Mouse (Mus musculus) kidney, embryonic 16.5 days (tissue): Measurements from ENCODE around the gene Wdr93. TPM values are rescaled to one million over a fixed set of nuclear protein-coding genes. Genes with fewer than 3 reads are reported as not detected.

ENCODE experiments used
- ATAC-seq: fragments of 200-750 bp; cut with Nextera tagmentation; 2 replicates; pipeline ENCODE4 v1.8.0; 2017; ENCODE audit warnings: moderate TSS enrichment; ENCODE audit not compliant: low FRiP score, low TSS enrichment
- H3K27ac ChIP-seq: fragments of 300-500 bp; sonication (generic); 2 replicates; pipeline ENCODE4 v1.5.1; 2014; ENCODE audit warnings: low read length
- H3K27me3 ChIP-seq: fragments of 300-500 bp; sonication (generic); 2 replicates; pipeline ENCODE4 v1.6.1; 2014; ENCODE audit warnings: low read length, control low read depth, mixed read lengths; ENCODE audit not compliant: insufficient read depth
- H3K36me3 ChIP-seq: fragments of 300-500 bp; sonication (generic); 2 replicates; pipeline ENCODE4 v1.6.1; 2014; ENCODE audit warnings: low read length, control low read depth, mixed read lengths; ENCODE audit not compliant: insufficient read depth
- H3K4me1 ChIP-seq: fragments of 300-500 bp; sonication (generic); 2 replicates; pipeline ENCODE4 v1.6.1; 2014; ENCODE audit warnings: low read length, control low read depth, mixed read lengths; ENCODE audit not compliant: insufficient read depth
- H3K4me2 ChIP-seq: fragments of 300-500 bp; sonication (generic); replicated peaks from 2 replicates; pipeline ENCODE4 v1.6.1; 2014; ENCODE audit warnings: low read depth, low read length
- H3K4me3 ChIP-seq: fragments of 300-500 bp; sonication (generic); 2 replicates; pipeline ENCODE4 v1.5.1; 2014; ENCODE audit warnings: mild to moderate bottlenecking, low read length
- H3K9ac ChIP-seq: fragments of 300-500 bp; sonication (generic); replicated peaks from 2 replicates; pipeline ENCODE4 v1.6.1; 2014; ENCODE audit warnings: low read length
- H3K9me3 ChIP-seq: fragments of 300-500 bp; sonication (generic); 2 replicates; pipeline ENCODE4 v1.6.1; 2016; ENCODE audit warnings: low read length, control low read depth
- WGBS: fragments of 180-500 bp; shearing (Covaris S2); extraction: QIAGEN DNeasy Blood & Tissue Kit; methylation state at CpG from one replicate; pipeline ENCODE4 v1.1.7; 2014; 5-methylcytosine and 5-hydroxymethylcytosine counted together
- polyA plus RNA-seq: library from polyadenylated mRNA; unstranded; fragments of >200 nt; fragmentation: Nextera tagmentation; extraction: Ambion mirVana; gene quantifications from 2 replicates; pipeline ENCODE4 v1.2.1, GENCODE M21; 2015

Gene Wdr93
- polyA plus RNA-seq, 1 experiment from 2014 or later, result 0.46 TPM

DNA sequence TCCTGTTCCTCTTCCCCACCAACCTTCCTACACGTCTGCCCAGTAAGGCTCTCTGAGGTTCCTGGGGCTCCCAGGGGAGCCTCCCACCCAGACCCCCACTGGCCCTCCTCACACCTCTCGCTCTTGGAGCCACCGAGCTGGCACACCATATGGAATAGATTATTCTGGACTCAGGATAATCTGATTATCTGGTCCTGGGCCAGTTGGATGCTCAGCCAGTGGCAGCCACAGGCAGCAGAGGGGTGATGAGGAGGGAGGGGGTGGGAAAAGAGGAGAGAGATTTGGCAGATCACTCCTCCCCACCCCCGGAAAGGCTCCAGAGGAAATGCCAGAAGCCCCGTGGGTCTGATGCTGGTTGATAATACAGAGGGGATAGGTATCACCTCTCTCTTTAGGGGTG lies 55.6 kb downstream of the Wdr93 start:
- no peak overlapping the region for H3K9ac ChIP-seq
- no peaks in the 10 kb centered on the region for H3K36me3 ChIP-seq
- no peak overlapping the region for H3K4me2 ChIP-seq
- no peaks in the 10 kb centered on the region for H3K9me3 ChIP-seq
- H3K4me1 ChIP-seq, result no peaks in the 10 kb centered on the region
- H3K27me3 ChIP-seq, result peaks cover 14% of the 10 kb centered on the region
- ATAC-seq, result no peak
- H3K27ac ChIP-seq, result no peak overlapping the region
- 34% methylated on average over 5 of the region's 5 CpGs for WGBS
- H3K4me3 ChIP-seq, result no peak overlapping the region

DNA sequence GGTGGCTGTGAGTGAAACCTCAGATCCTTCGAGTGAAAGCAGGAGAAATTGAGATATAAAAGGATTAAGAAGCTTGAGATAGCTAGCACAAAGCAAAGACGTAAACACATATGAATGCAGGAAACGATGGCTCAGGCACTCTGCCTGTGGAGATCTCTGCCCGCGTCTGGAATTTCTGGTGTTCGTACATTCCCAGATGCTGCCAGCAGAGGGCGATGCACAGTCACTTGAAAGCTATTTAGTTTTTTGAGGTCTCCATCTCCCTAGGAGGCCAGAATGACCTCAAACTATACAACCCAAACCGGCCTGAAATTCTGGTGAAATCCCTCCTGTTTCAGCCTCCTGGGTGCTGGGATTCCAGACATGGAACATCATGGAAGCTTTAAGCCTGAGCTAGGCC lies 56.1 kb downstream of the Wdr93 start:
- no peaks in the 10 kb centered on the region for H3K4me1 ChIP-seq
- H3K36me3 ChIP-seq, result no peaks in the 10 kb centered on the region
- H3K4me3 ChIP-seq, result no peak overlapping the region
- H3K4me2 ChIP-seq, result no peak overlapping the region
- H3K27me3 ChIP-seq, result peaks cover 10% of the 10 kb centered on the region
- no peak overlapping the region for H3K27ac ChIP-seq
- no peak; the same call in 1 of the 2 replicates for ATAC-seq
- no peaks in the 10 kb centered on the region for H3K9me3 ChIP-seq
- no peak overlapping the region for H3K9ac ChIP-seq
- WGBS, result 3% methylated on average over 8 of the region's 8 CpGs

DNA sequence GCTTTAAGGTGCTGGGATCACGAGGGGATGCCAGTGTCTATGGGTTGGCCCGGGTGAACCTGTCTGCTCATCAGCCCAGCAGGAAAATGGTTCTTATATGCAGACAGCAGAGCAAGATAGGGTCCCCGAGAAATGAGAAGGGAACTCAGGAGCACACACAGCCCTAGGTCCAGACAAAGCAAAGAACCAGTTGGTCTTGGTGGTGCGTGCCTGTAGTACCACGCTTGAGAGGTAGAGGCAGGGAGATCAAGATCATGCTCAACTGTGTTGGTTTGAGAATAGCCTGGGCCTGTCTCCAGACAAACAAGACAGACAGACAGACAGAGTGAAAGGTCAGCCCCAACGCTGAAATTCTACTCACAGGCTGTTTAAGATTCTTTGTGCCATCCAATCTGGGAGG lies 56.5 kb downstream of the Wdr93 start:
- Histone ChIP-seq H3K27ac (no peak overlapping the region), H3K36me3 (no peaks in the 10 kb centered on the region), H3K9me3 (no peaks in the 10 kb centered on the region), H3K27me3 (peaks cover 7% of the 10 kb centered on the region; the same call in 1 of the 2 replicates), H3K4me1 (no peaks in the 10 kb centered on the region), H3K4me2 (no peak overlapping the region), H3K4me3 (no peak overlapping the region), H3K9ac (no peak overlapping the region)
- 79% methylated on average over 6 of the region's 6 CpGs for WGBS
- ATAC-seq, result no peak; the same call in 1 of the 2 replicates

DNA sequence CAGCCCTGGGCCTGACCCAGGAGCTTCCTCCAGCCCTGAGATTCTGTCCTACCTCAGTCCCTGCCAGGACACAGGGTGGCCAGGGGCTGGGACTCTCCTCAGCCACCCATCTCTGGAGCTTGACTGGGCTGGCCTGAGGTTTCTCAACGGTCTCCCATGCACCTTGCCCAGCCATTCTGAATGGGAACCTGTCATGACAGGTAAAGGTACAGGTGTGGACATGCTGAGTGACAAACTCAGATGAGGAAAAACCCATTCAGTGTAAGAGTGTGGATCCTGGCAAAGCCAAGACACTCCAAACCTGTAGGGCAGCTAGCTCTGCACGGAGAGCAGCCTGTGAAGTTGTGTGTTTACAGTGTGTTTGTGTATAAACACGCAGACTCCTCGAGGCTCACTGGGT lies 57.4 kb downstream of the Wdr93 start:
- no peak for ATAC-seq
- H3K4me3 ChIP-seq, result no peak overlapping the region
- H3K4me1 ChIP-seq, result no peaks in the 10 kb centered on the region
- no peaks in the 10 kb centered on the region for H3K36me3 ChIP-seq
- WGBS, result 94% methylated on average over 4 of the region's 4 CpGs
- H3K9ac ChIP-seq, result no peak overlapping the region
- no peak overlapping the region for H3K4me2 ChIP-seq
- H3K27ac ChIP-seq, result no peak overlapping the region
- no peaks in the 10 kb centered on the region for H3K27me3 ChIP-seq
- H3K9me3 ChIP-seq, result no peaks in the 10 kb centered on the region

DNA sequence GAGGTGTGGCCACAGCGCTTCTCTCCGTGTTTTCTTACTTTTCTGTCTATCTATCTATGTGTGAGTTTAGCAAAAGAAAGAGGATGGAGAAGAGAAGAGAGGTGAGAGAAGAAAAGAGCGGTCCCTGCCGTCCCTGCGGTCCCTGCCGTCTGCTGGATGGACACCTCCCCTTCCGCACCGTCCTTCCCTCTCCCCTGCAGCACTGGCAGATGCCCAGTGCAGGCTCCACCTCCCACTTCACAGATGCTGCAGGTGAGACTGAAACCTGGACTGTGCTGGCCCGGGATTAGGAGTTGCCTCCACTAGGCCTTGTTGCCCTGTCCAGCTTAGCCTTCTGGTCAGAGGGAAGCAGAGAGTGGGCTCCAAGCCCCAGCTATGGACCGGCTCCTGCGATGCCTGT lies 58.4 kb downstream of the Wdr93 start:
- ATAC-seq, result no peak
- WGBS, result 74% methylated on average over 11 of the region's 11 CpGs
- no peak overlapping the region for H3K4me3 ChIP-seq

DNA sequence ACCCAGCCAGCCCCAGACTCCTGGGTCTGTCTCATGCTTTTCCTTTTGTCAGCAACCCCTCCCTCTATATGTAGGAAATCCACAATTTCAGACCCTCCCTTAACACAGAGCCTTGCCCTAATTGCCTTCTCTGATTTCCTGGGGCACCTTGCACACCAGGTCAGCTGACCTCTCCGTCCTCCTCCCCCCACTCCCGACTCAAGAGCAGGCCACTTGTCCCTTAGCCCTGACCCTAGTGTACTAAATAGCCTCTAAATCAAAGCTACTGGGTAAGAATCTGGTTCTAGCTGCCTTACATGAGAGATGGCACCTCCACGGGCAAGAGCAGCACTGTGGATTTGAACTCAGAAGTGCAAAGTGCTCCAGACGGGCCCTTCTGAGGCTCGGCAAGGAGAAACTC lies 59.1 kb downstream of the Wdr93 start:
- H3K27me3 ChIP-seq, result no peaks in the 10 kb centered on the region
- 49% methylated on average over 5 of the region's 5 CpGs for WGBS
- no peak overlapping the region for H3K4me3 ChIP-seq
- no peaks in the 10 kb centered on the region for H3K9me3 ChIP-seq
- no peak overlapping the region for H3K27ac ChIP-seq
- H3K4me1 ChIP-seq, result no peaks in the 10 kb centered on the region
- no peak for ATAC-seq
- no peak overlapping the region for H3K9ac ChIP-seq
- no peaks in the 10 kb centered on the region for H3K36me3 ChIP-seq
- H3K4me2 ChIP-seq, result no peak overlapping the region

More for the DNA sequence above, 58.4 kb downstream of the Wdr93 start:
- H3K4me2 ChIP-seq, result no peak overlapping the region
- no peaks in the 10 kb centered on the region for H3K36me3 ChIP-seq
- no peaks in the 10 kb centered on the region for H3K27me3 ChIP-seq
- no peak overlapping the region for H3K27ac ChIP-seq
- H3K4me1 ChIP-seq, result no peaks in the 10 kb centered on the region
- no peak overlapping the region for H3K9ac ChIP-seq
- no peaks in the 10 kb centered on the region for H3K9me3 ChIP-seq

DNA sequence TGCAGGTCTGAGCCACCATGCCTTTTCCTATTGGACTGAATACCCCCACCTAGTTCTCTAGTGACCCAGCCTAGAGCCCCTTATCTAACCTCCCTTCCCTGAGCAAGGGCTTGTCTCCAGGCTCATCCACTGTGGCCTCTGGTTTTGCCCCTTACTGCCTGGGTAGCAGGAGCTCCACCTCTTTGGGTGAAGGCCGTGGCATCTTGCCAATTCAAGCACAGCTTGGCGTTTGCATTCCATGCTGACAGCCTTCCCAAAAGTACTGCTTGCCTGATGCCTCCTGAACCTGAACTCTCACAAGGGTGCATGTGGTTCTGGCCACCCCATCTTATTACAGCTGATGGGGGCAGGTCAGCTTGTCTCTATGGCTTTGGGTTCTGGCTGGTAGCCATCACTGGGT lies 60.9 kb downstream of the Wdr93 start:
- Histone ChIP-seq H3K27ac (no peak overlapping the region), H3K36me3 (no peaks in the 10 kb centered on the region)
- ATAC-seq, result no peak

DNA sequence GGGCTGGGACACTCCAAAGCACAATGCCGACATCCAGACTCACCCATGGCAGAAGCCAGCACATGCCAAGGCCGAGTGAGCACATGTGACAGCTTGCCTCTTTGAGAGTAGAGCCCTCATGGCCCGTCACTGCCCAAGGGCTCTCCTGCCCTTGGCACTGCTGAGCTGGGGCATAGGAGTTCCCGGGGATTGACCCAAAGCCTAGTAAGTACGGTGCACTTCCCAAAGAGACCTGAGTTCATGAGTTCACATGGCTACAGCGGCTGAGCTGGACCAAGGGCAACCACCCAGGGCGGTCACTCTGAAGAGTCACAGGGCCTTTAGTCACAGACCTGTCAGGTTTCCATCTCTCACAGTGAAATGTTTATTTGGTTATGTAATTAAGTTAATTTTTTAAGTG lies 65.6 kb downstream of the Wdr93 start:
- H3K9ac ChIP-seq, result no peak overlapping the region
- H3K27me3 ChIP-seq, result peaks cover 11% of the 10 kb centered on the region
- no peak overlapping the region for H3K27ac ChIP-seq
- H3K36me3 ChIP-seq, result no peaks in the 10 kb centered on the region
- H3K4me1 ChIP-seq, result peaks cover 8% of the 10 kb centered on the region; the same call in 1 of the 2 replicates
- H3K9me3 ChIP-seq, result no peaks in the 10 kb centered on the region
- no peak overlapping the region for H3K4me3 ChIP-seq
- ATAC-seq, result no peak
- WGBS, result 82% methylated on average over 7 of the region's 7 CpGs
- no peak overlapping the region for H3K4me2 ChIP-seq

More for the DNA sequence above, 60.9 kb downstream of the Wdr93 start:
- Histone ChIP-seq H3K4me2 (no peak overlapping the region), H3K4me1 (no peaks in the 10 kb centered on the region), H3K27me3 (no peaks in the 10 kb centered on the region), H3K9ac (no peak overlapping the region), H3K4me3 (no peak overlapping the region), H3K9me3 (no peaks in the 10 kb centered on the region)
- WGBS, result 42% methylated on average over 2 of the region's 2 CpGs

DNA sequence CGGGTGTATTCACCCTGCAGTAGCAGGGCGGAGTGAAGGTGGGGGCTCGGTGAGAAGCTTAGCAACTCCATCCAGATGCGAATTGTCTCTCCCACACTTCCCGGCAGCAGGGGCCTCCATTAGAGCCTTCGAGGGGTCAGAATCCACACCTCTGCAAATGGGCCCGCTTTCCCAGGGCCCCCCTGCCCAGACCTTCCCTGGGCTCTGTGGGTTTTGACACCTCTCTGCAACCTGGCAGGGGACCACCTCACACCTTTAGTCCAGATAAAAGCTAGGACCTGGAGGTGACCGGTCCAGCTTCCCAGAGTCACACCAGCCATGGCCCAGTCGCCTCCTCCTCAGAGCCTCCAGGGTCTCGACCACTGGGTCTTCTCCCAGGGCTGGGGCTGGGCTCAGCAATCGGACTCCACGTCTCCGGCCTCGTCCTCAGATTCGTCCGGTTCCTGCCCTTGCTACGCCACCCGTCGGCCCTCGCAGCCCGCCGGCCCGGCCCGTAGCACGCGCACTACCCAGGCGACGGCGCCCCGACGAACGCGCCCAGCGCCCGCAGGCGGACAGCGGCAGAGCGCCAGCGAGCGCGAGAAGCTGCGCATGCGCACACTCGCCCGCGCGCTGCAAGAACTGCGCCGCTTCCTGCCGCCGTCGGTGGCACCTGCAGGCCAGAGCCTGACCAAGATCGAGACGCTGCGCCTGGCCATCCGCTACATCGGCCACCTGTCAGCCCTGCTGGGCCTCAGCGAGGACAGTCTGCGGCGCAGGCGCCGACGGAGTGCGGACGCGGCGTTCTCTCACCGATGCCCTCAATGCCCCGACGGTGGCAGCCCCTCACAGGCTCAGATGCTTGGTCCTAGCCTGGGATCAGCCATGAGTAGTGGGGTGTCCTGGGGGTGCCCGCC lies 67.9 kb downstream of the Wdr93 start, which contains the start of gene Mesp2:
Gene Mesp2, plus strand, starts transcription at position 117 of the 896 bp plus-strand sequence.
- WGBS, result 10% methylated on average over 71 of the region's 71 CpGs
- Histone ChIP-seq H3K4me3 (peak within 1 kb of the TSS; percentile 34), H3K4me1 (peaks cover 8% of the 10 kb centered on the region; the same call in 1 of the 2 replicates), H3K4me2 (peak within 1 kb of the TSS; percentile 65), H3K9ac (peak within 1 kb of the TSS; percentile 69), H3K27me3 (peaks cover 11% of the 10 kb centered on the region), H3K27ac (no peak within 1 kb of the TSS), H3K9me3 (no peaks in the 10 kb centered on the region), H3K36me3 (no peaks in the 10 kb centered on the region)
- peak; percentile 60 for ATAC-seq

DNA sequence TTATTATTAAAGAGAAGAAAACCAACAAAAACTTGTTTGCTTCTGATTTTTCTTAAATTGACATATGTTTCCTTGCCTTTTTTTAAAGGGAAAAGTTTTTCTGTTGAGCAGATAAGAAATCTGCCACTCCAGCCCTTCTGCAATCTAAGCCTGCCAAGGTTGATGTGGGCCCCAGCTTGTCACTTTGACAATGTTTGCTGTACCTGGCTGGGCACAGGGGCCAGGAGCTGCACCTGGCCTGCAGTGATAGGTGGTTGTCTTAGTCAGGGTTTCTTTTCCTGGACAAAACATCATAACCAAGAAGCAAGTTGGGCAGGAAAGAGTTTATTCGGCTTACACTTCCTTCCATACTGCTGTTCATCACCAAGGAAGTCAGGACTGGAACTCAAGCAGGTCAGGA lies 70.4 kb downstream of the Wdr93 start:
- WGBS, result 82% methylated on average over 1 of the region's 1 CpGs
- Histone ChIP-seq H3K4me1 (peaks cover 11% of the 10 kb centered on the region), H3K9me3 (no peaks in the 10 kb centered on the region), H3K27me3 (peaks cover 11% of the 10 kb centered on the region), H3K9ac (no peak overlapping the region), H3K4me2 (no peak overlapping the region), H3K27ac (no peak overlapping the region), H3K4me3 (no peak overlapping the region), H3K36me3 (no peaks in the 10 kb centered on the region)
- ATAC-seq, result no peak
